Mouse (Mus musculus) liver, embryonic 11.5 days (tissue): ENCODE measurements around the gene Pde8a. TPM values are rescaled to one million over a fixed set of nuclear protein-coding genes. Genes with fewer than 3 reads are reported as not detected.
A peak's percentile ranks its signal among the peaks of the same experiment; 100 is the strongest.
"Not testable (repeated sequence)": the region's sequence is repeated elsewhere in the genome, so short reads cannot be mapped to it uniquely, and the experiment has no call there.

ENCODE experiments used
- ATAC-seq: fragments of 200-750 bp; cut with Nextera tagmentation; replicated peaks from 2 replicates; pipeline ENCODE4 v1.8.0; 2017; ENCODE audit warnings: moderate number of reproducible peaks, mild to moderate bottlenecking, moderate TSS enrichment, moderate library complexity; ENCODE audit not compliant: low FRiP score
- DNase-seq: peaks from one replicate; pipeline ENCODE4 v3.0.0-alpha.2; 2017; ENCODE audit warnings: low spot score
- H3K27ac ChIP-seq: fragments of 300-500 bp; sonication (generic); 2 replicates; pipeline ENCODE4 v1.5.1; 2014; ENCODE audit warnings: mild to moderate bottlenecking, low read depth, low read length, control low read depth
- H3K27me3 ChIP-seq: fragments of 300-500 bp; sonication (generic); replicated peaks from 2 replicates; pipeline ENCODE4 v1.6.1; 2014; ENCODE audit warnings: low read length, mixed read lengths; ENCODE audit not compliant: control insufficient read depth, insufficient read depth
- H3K36me3 ChIP-seq: fragments of 300-500 bp; sonication (generic); 2 replicates; pipeline ENCODE4 v1.6.1; 2014; ENCODE audit warnings: mild to moderate bottlenecking, low read length, moderate library complexity, mixed read lengths; ENCODE audit not compliant: control insufficient read depth, insufficient read depth
- H3K4me1 ChIP-seq: fragments of 300-500 bp; sonication (generic); replicated peaks from 2 replicates; pipeline ENCODE4 v1.6.1; 2014; ENCODE audit warnings: low read length, mixed read lengths; ENCODE audit not compliant: control insufficient read depth, insufficient read depth
- H3K4me2 ChIP-seq: fragments of 300-500 bp; sonication (generic); 2 replicates; pipeline ENCODE4 v1.6.1; 2014; ENCODE audit warnings: mild to moderate bottlenecking, control low read depth, moderate library complexity
- H3K4me3 ChIP-seq: fragments of 300-500 bp; sonication (generic); 2 replicates; pipeline ENCODE4 v1.5.1; 2014; ENCODE audit warnings: low read depth, low read length, control low read depth
- H3K9ac ChIP-seq: fragments of 300-500 bp; sonication (generic); 2 replicates; pipeline ENCODE4 v1.6.1; 2014; ENCODE audit warnings: low read depth, low read length, control low read depth
- H3K9me3 ChIP-seq: fragments of 300-500 bp; sonication (generic); 2 replicates; pipeline ENCODE4 v1.6.1; 2016; ENCODE audit warnings: low read length, inconsistent platforms, mixed read lengths; ENCODE audit not compliant: control insufficient read depth
- WGBS: fragments of 180-500 bp; shearing (Covaris S2); extraction: QIAGEN DNeasy Blood & Tissue Kit; methylation state at CpG from one replicate; pipeline ENCODE4 v1.1.7; 2014; 5-methylcytosine and 5-hydroxymethylcytosine counted together
- polyA plus RNA-seq: library from polyadenylated mRNA; unstranded; fragments of >200 nt; fragmentation: Nextera tagmentation; extraction: Ambion mirVana; gene quantifications from 2 replicates; pipeline ENCODE4 v1.2.1, GENCODE M21; 2014

Pde8a gene
- polyA plus RNA-seq, 1 experiment from 2014 or later, result 1.9 TPM

DNA sequence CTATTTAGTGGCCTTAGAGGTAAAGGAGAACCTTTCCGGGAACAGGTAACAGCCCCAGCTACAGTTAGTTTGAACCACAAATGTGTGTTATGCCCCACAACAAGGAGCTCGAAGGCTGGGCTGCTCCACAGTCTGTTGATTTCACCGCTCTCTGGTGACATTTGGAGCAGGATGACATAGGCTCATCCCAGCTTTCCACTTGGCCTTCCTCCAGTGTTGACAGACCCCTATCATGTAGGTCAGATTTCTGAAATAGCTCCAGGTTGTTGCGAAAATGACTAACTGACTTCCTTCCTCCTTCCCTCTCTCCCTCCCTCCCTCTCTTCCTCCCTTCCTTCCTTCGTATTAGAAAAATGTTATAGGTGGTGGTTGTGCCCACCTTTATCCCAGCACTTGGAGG is 14.3 kb upstream of the Pde8a start:
- no peaks in the 10 kb centered on the region; the same call in none of the 2 replicates for H3K4me1 ChIP-seq
- no peak overlapping the region for H3K4me3 ChIP-seq
- no peaks in the 10 kb centered on the region for H3K9me3 ChIP-seq
- DNase-seq (no peak), ATAC-seq (no peak)
- no peak overlapping the region for H3K27ac ChIP-seq
- WGBS, result 52% methylated on average over 5 of the region's 5 CpGs
- no peak overlapping the region for H3K4me2 ChIP-seq
- H3K9ac ChIP-seq, result no peak overlapping the region
- H3K36me3 ChIP-seq, result no peaks in the 10 kb centered on the region
- H3K27me3 ChIP-seq, result no peaks in the 10 kb centered on the region

DNA sequence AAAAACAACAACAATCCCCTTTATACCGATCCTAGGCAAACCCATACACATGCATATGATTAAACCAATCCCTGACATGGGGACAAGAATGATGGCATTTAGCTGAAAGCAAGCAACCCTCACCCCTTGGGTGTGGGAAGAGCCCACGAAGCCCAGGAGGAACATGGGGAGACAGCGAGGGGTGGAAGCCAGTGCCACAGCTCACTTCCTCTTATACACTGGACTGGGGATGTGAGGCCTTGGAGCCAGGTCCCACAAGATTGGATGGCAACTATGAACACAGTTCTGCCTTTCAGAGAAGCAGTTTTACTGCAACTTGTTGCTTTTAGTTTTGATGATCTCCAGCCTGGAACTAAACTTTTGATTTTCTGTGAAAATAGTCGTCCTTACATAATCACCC is 13.6 kb upstream of the Pde8a start:
- 47% methylated on average over 4 of the region's 4 CpGs for WGBS

DNA sequence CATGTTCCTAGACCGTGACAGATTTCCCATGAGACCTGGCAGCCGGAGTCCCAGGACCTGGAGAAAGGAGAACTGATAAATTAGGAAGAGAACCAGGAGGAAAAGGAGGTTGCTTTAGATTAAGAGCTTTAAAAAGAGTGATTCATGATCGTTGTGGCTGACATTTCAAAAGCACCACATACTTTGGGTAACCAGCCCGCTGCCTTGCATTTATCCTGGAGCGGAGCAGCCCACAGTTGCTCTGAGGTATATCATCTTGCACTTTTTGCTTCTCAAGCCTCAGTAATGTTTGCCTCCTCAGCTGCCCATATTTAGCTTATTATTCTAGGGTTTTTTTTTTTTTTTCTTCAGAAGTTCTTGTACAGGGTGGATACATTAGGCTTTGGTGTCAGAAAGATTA is 11.0 kb upstream of the Pde8a start:
- DNase-seq (no peak), ATAC-seq (no peak)
- Histone ChIP-seq H3K27ac (no peak overlapping the region), H3K27me3 (no peaks in the 10 kb centered on the region), H3K4me2 (no peak overlapping the region), H3K4me3 (no peak overlapping the region), H3K36me3 (no peaks in the 10 kb centered on the region), H3K4me1 (no peaks in the 10 kb centered on the region; the same call in none of the 2 replicates), H3K9ac (no peak overlapping the region), H3K9me3 (no peaks in the 10 kb centered on the region)
- 57% methylated on average over 5 of the region's 5 CpGs for WGBS

More for the DNA sequence above, 13.6 kb upstream of the Pde8a start:
- H3K9me3 ChIP-seq, result no peaks in the 10 kb centered on the region
- DNase-seq (no peak), ATAC-seq (no peak)
- no peaks in the 10 kb centered on the region for H3K36me3 ChIP-seq
- H3K4me2 ChIP-seq, result no peak overlapping the region
- H3K4me1 ChIP-seq, result no peaks in the 10 kb centered on the region; the same call in none of the 2 replicates
- no peaks in the 10 kb centered on the region for H3K27me3 ChIP-seq
- H3K4me3 ChIP-seq, result no peak overlapping the region
- no peak overlapping the region for H3K9ac ChIP-seq
- H3K27ac ChIP-seq, result no peak overlapping the region

DNA sequence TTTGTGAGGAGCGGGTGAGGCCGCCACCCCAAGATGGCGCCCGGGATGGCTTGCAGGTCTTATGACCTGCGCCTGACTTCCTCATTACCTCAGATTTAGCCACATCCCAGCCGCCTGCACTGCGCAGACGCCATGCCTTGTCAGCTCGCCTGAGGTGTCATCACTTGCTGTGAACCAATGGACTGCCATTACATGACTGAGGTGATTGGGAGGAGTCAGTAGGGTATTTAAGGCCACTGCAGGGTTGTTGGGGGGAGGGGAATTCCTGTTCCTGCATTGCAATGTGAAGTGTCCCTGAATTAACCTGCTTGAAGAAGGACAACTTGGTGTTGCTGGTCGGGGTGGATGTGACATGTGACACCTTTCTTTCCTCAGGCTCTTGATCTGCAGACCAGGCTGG is 9.8 kb upstream of the Pde8a start:
- 84% methylated on average over 10 of the region's 10 CpGs for WGBS
- H3K9me3 ChIP-seq, H3K36me3 ChIP-seq, H3K4me3 ChIP-seq, H3K4me1 ChIP-seq, H3K9ac ChIP-seq, H3K27ac ChIP-seq, DNase-seq, H3K4me2 ChIP-seq, H3K27me3 ChIP-seq, ATAC-seq: not testable (repeated sequence)

DNA sequence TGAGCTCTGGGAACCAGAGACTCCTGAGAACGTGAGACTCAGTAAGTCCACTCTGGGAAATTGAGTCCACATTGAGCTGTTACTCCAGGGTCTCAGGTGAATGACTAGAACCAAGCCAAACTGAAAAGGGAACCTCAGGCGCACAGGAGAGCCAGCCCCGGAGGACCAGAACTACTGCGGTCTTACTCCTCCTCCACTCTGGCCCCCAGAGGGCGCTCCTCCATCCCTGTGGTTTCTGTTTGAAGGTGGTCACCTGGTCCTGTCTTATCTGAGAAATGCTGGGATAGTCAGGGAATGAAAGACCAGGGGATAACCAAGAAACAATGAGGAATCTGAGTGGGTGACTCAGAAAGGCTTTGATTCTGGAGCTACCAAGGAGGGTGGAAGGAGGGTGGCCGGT is 4.5 kb upstream of the Pde8a start:
- no peaks in the 10 kb centered on the region for H3K9me3 ChIP-seq
- no peak overlapping the region for H3K27ac ChIP-seq
- no peak overlapping the region for H3K4me3 ChIP-seq
- DNase-seq (peak; percentile 55), ATAC-seq (no peak)
- H3K27me3 ChIP-seq, result peaks cover 21% of the 10 kb centered on the region
- H3K36me3 ChIP-seq, result no peaks in the 10 kb centered on the region
- 22% methylated on average over 6 of the region's 6 CpGs for WGBS
- H3K9ac ChIP-seq, result no peak overlapping the region
- H3K4me1 ChIP-seq, result peaks cover 13% of the 10 kb centered on the region
- H3K4me2 ChIP-seq, result no peak overlapping the region

DNA sequence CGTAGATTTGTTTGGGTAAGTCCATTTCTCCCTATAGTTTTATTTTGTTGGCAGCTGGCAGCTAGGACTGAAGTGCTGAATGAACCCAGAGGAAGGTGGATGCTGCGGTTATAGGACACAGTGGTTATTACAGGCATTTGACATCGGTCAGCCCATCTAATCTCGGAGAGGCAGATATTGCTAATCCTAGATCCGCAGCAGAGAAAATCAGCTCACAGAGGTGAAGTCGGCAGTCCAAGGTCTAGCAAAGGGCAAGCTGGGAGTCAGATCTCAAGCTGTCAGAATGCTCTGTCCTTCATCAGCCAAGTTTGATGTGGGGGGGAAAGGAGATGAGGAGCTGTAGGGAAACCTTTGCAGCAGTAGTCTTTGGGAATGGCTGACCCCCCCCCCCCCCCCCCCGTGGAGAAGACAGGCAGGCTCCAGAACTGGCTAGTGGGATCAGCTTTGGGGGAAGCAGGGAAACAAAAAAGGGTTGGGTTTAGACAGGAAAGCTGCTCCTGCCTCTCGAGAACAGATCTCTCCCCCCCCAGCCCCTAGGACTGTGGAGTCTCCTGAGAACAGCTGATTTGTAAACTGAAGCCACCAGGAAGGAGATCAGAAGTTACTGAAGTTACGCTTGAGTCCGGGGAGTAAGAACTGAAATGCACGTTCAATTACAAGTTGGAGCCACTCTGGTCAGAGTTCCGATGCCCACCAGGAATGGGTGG is 3.3 kb upstream of the Pde8a start:
- H3K4me3 ChIP-seq, result no peak overlapping the region
- H3K4me1 ChIP-seq, result peaks cover 14% of the 10 kb centered on the region
- H3K9me3 ChIP-seq, result no peaks in the 10 kb centered on the region
- no peak for ATAC-seq
- 43% methylated on average over 12 of the region's 12 CpGs for WGBS
- no peak overlapping the region for H3K9ac ChIP-seq
- H3K4me2 ChIP-seq, result no peak overlapping the region
- H3K27me3 ChIP-seq, result peaks cover 33% of the 10 kb centered on the region
- DNase-seq, result no peak
- no peaks in the 10 kb centered on the region for H3K36me3 ChIP-seq
- no peak overlapping the region for H3K27ac ChIP-seq

DNA sequence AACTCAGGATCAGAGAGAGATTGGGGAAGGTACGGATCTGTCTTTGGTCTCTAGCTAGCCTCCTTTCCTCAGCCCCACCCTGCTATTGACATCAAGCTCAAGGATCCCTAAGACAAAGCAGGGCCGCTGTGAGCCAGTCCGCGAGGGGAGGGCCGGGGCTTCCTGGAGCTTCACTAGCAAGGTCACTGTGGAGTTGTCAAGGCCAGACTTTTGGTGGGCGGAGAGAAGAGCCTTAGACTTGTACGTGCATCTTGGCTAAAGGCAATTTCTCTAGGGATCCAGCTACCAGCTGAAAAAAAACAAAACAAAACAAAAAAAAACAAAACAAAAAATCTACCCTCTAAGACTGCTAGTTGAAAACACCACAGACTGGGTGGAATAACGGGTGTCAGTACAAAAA is 1.6 kb upstream of the Pde8a start:
- ATAC-seq, result no peak
- H3K27me3 ChIP-seq, result peaks cover 46% of the 10 kb centered on the region
- no peaks in the 10 kb centered on the region for H3K9me3 ChIP-seq
- H3K4me3 ChIP-seq, result no peak overlapping the region
- H3K36me3 ChIP-seq, result no peaks in the 10 kb centered on the region
- no peak overlapping the region for H3K27ac ChIP-seq
- no peak overlapping the region for H3K9ac ChIP-seq
- peaks cover 14% of the 10 kb centered on the region for H3K4me1 ChIP-seq
- DNase-seq, result no peak
- WGBS, result 8% methylated on average over 8 of the region's 8 CpGs
- peak overlapping the region; percentile 82 for H3K4me2 ChIP-seq

DNA sequence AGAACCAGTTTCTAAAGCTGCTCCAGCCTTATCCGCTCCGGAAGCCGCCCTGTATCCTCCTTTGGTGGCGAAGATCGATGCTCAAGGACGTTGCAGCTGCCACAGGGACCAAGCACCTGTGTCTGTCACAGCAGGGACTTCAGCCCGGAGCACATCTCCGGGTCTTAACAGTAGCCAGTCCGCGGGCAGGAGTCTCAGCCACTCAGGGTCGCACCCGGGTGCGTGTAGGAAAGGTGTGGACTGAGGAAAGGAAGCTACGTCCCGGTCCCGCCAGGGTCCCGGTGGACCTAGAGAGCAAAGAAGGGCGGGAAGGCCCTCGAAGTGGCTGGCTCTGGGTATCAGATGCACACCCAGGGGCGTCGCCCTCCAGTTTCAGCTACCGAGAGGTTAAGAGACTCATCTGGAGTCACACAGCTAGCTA is 1.1 kb upstream of the Pde8a start:
- H3K27ac ChIP-seq, result no peak overlapping the region

DNA sequence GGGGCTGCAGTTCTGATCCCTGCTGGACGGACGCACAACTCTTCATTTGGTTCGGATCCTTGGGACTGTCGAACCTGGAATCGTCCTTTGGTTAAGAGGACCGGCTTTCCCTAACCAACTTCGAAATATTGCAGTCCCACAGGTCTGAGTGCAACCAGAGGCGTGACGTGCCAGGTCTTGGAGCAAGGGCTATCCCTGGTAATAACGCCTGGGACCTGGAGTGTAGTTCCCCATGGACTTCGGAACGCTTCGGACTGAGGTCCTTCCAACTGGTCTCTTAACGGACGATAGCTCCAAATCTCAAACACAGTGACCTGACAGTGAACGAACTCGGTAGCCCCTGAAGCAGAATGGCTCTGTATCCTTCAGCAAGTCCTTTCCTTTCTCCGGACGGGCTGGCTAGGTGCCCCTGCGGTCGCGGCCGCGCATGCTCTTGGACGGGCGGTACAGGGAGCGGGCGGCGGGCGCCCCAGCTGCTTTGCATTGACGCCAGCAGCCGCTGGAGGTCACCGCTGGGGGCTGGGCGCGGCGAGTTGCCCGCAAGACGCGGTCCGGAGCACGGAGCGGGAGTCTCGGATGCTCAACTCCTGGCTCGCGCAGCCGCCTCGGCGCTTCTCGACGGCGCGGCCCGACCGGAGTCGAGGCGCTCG is 574 bp upstream of the Pde8a start:
- H3K27me3 ChIP-seq, result peaks cover 46% of the 10 kb centered on the region
- ATAC-seq, result peak; percentile 87
- peak overlapping the region; percentile 82 for H3K4me2 ChIP-seq
- H3K36me3 ChIP-seq, result no peaks in the 10 kb centered on the region
- peak overlapping the region; percentile 56 for H3K4me3 ChIP-seq
- peak; percentile 93 for DNase-seq
- 1% methylated on average over 57 of the region's 57 CpGs for WGBS
- no peaks in the 10 kb centered on the region for H3K9me3 ChIP-seq
- H3K4me1 ChIP-seq, result peaks cover 14% of the 10 kb centered on the region
- H3K27ac ChIP-seq, result peak overlapping the region; percentile 43
- peak overlapping the region; percentile 53; the same call in 1 of the 2 replicates for H3K9ac ChIP-seq

More for the DNA sequence above, 1.1 kb upstream of the Pde8a start:
- DNase-seq (peak; percentile 69), ATAC-seq (peak; percentile 47)
- peak overlapping the region; percentile 53; the same call in 1 of the 2 replicates for H3K9ac ChIP-seq
- H3K36me3 ChIP-seq, result no peaks in the 10 kb centered on the region
- H3K4me3 ChIP-seq, result peak overlapping the region; percentile 56
- WGBS, result under 1% methylated on average over 22 of the region's 22 CpGs
- H3K4me1 ChIP-seq, result peaks cover 14% of the 10 kb centered on the region
- peaks cover 46% of the 10 kb centered on the region for H3K27me3 ChIP-seq
- H3K4me2 ChIP-seq, result peak overlapping the region; percentile 82
- no peaks in the 10 kb centered on the region for H3K9me3 ChIP-seq
